Mouse (Mus musculus): ENCODE data around the gene Rhox11.

- TF ChIP-seq POLR2A (IDR thresholded peaks at IDR 0.05; ENCODE audit: low read depth, low read length) (no peak), CTCF (conservative IDR thresholded peaks at IDR 0.05; ENCODE audit: insufficient read depth, insufficient read length, low read depth, low read length) (no peak)
These were observed 45.3 kb downstream of the Rhox11 start for GRCm38 (mm10) chrX:38039666-38040065.

Measured in kidney, adult 2 months (tissue).